Mouse (Mus musculus) midbrain, embryonic 14.5 days (tissue): Measurements from ENCODE around the gene Sqstm1. TPM values are rescaled to one million over a fixed set of nuclear protein-coding genes. Genes with fewer than 3 reads are reported as not detected.

Experiments used
- ATAC-seq: fragments of 200-750 bp; cut with Nextera tagmentation; 2 replicates; pipeline ENCODE4 v1.8.0; 2017; ENCODE audit warnings: moderate number of reproducible peaks, moderate library complexity; ENCODE audit not compliant: low FRiP score, low TSS enrichment
- DNase-seq: peaks from one replicate; pipeline ENCODE4 v3.0.0-alpha.2; 2015
- H3K27ac ChIP-seq: fragments of 300-500 bp; sonication (generic); replicated peaks from 2 replicates; pipeline ENCODE4 v1.5.1; 2014; ENCODE audit warnings: mild to moderate bottlenecking, low read depth, low read length, moderate library complexity
- H3K27me3 ChIP-seq: fragments of 300-500 bp; sonication (generic); 2 replicates; pipeline ENCODE4 v1.6.1; 2014; ENCODE audit warnings: low read length, control low read depth, mixed read lengths; ENCODE audit not compliant: control insufficient read depth, insufficient read depth
- H3K36me3 ChIP-seq: fragments of 300-500 bp; sonication (generic); 2 replicates; pipeline ENCODE4 v1.6.1; 2014; ENCODE audit warnings: low read length, control low read depth; ENCODE audit not compliant: control insufficient read depth, insufficient read depth
- H3K4me1 ChIP-seq: fragments of 300-500 bp; sonication (generic); 2 replicates; pipeline ENCODE4 v1.6.1; 2014; ENCODE audit warnings: mild to moderate bottlenecking, antibody characterized with exemption, low read length, control low read depth; ENCODE audit not compliant: control insufficient read depth, insufficient read depth
- H3K4me2 ChIP-seq: fragments of 300-500 bp; sonication (generic); 2 replicates; pipeline ENCODE4 v1.6.1; 2014; ENCODE audit warnings: mild to moderate bottlenecking, low read length, moderate library complexity
- H3K4me3 ChIP-seq: fragments of 300-500 bp; sonication (generic); replicated peaks from 2 replicates; pipeline ENCODE4 v1.5.1; 2014; ENCODE audit warnings: low read depth, low read length
- H3K9ac ChIP-seq: fragments of 300-500 bp; sonication (generic); replicated peaks from 2 replicates; pipeline ENCODE4 v1.6.1; 2014; ENCODE audit warnings: mild to moderate bottlenecking, low read length, moderate library complexity
- H3K9me3 ChIP-seq: fragments of 300-500 bp; sonication (generic); 2 replicates; pipeline ENCODE4 v1.6.1; 2016; ENCODE audit warnings: low read length, control low read depth, mixed read lengths; ENCODE audit not compliant: control insufficient read depth
- WGBS: fragments of 180-500 bp; shearing (Covaris S2); extraction: QIAGEN DNeasy Blood & Tissue Kit; methylation state at CpG from one replicate; pipeline ENCODE4 v1.1.7; 2014; 5-methylcytosine and 5-hydroxymethylcytosine counted together
- polyA plus RNA-seq: library from polyadenylated mRNA; unstranded; fragments of >200 nt; fragmentation: Nextera tagmentation; extraction: Ambion mirVana; gene quantifications from 2 replicates; pipeline ENCODE4 v1.2.1, GENCODE M21; 2014

Sqstm1 gene
- polyA plus RNA-seq, 1 experiment from 2014 or later: 312 TPM

GRCm38 (mm10) chr11:50194793-50195192 is 15.8 kb downstream of the Sqstm1 start:
- H3K4me2 ChIP-seq: no peak overlapping the region
- H3K9me3 ChIP-seq: no peaks in the 10 kb centered on the region
- H3K36me3 ChIP-seq: peaks cover 55% of the 10 kb centered on the region
- ATAC-seq: no peak
- no peaks in the 10 kb centered on the region for H3K27me3 ChIP-seq
- H3K4me3 ChIP-seq: no peak overlapping the region
- H3K4me1 ChIP-seq: no peaks in the 10 kb centered on the region
- no peak for DNase-seq
- H3K27ac ChIP-seq: no peak overlapping the region
- H3K9ac ChIP-seq: no peak overlapping the region
- WGBS: 90% methylated on average over 4 of the region's 4 CpGs

- H3K4me3 ChIP-seq: no peak overlapping the region
- no peaks in the 10 kb centered on the region for H3K27me3 ChIP-seq
- WGBS: 78% methylated on average over 7 of the region's 7 CpGs
- H3K9me3 ChIP-seq: no peaks in the 10 kb centered on the region
- no peak for DNase-seq
- no peak overlapping the region for H3K4me2 ChIP-seq
- peaks cover 50% of the 10 kb centered on the region for H3K36me3 ChIP-seq
- no peaks in the 10 kb centered on the region for H3K4me1 ChIP-seq
- no peak overlapping the region for H3K9ac ChIP-seq
- ATAC-seq: no peak
- H3K27ac ChIP-seq: no peak overlapping the region
Measured at GRCm38 (mm10) chr11:50194070-50194469, 16.6 kb downstream of the Sqstm1 start.

GRCm38 (mm10) chr11:50192278-50192677 is 18.3 kb downstream of the Sqstm1 start:
- Histone ChIP-seq H3K27ac (no peak overlapping the region), H3K4me1 (no peaks in the 10 kb centered on the region), H3K9ac (no peak overlapping the region), H3K4me2 (no peak overlapping the region), H3K4me3 (no peak overlapping the region), H3K9me3 (no peaks in the 10 kb centered on the region), H3K36me3 (peaks cover 44% of the 10 kb centered on the region), H3K27me3 (no peaks in the 10 kb centered on the region)
- ATAC-seq: no peak
- no peak for DNase-seq
- 91% methylated on average over 3 of the region's 3 CpGs for WGBS

DNA sequence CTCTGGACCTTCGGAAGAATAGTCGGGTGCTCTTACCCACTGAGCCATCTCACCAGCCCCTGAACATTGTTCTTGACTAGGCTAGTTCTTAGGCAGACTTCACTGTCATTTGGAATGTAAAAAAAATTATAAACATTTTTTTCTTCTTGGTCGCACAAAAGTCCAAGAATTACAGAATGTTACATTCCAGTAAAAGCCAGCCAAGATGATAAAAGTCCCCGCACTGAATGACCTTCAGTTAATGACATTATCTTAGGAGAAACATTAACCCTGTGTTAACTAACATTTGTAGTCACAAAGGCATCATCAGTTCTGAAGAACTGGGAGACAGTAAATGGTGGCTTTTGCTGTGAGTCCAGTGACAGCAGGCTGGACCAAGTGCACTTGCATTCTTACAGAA is 20.3 kb downstream of the Sqstm1 start:
- H3K27me3 ChIP-seq: no peaks in the 10 kb centered on the region
- ATAC-seq (no peak), DNase-seq (no peak)
- no peak overlapping the region for H3K4me3 ChIP-seq
- H3K36me3 ChIP-seq: peaks cover 42% of the 10 kb centered on the region
- 91% methylated on average over 4 of the region's 4 CpGs for WGBS
- H3K9ac ChIP-seq: no peak overlapping the region
- no peak overlapping the region for H3K4me2 ChIP-seq
- no peak overlapping the region for H3K27ac ChIP-seq
- H3K9me3 ChIP-seq: no peaks in the 10 kb centered on the region
- H3K4me1 ChIP-seq: no peaks in the 10 kb centered on the region

GRCm38 (mm10) chr11:50188682-50189081 is 21.9 kb downstream of the Sqstm1 start:
- DNase-seq: no peak
- no peak overlapping the region for H3K4me2 ChIP-seq
- 85% methylated on average over 7 of the region's 7 CpGs for WGBS
- H3K4me1 ChIP-seq: no peaks in the 10 kb centered on the region
- H3K9ac ChIP-seq: no peak overlapping the region
- H3K27me3 ChIP-seq: no peaks in the 10 kb centered on the region
- ATAC-seq: no peak
- H3K4me3 ChIP-seq: no peak overlapping the region
- no peak overlapping the region for H3K27ac ChIP-seq
- H3K9me3 ChIP-seq: no peaks in the 10 kb centered on the region
- H3K36me3 ChIP-seq: peaks cover 32% of the 10 kb centered on the region

- no peaks in the 10 kb centered on the region for H3K9me3 ChIP-seq
Measured at GRCm38 (mm10) chr11:50184788-50185187, 25.8 kb downstream of the Sqstm1 start.

GRCm38 (mm10) chr11:50182702-50183101 is 27.9 kb downstream of the Sqstm1 start:
- DNase-seq: no peak
- H3K36me3 ChIP-seq: peaks cover 50% of the 10 kb centered on the region

More at GRCm38 (mm10) chr11:50184788-50185187, 25.8 kb downstream of the Sqstm1 start:
- Histone ChIP-seq H3K27ac (no peak overlapping the region), H3K4me3 (no peak overlapping the region), H3K4me2 (no peak overlapping the region), H3K36me3 (peaks cover 40% of the 10 kb centered on the region), H3K4me1 (no peaks in the 10 kb centered on the region), H3K27me3 (no peaks in the 10 kb centered on the region), H3K9ac (no peak overlapping the region)
- WGBS: 93% methylated on average over 3 of the region's 3 CpGs
- no peak for ATAC-seq
- DNase-seq: no peak

GRCm38 (mm10) chr11:50180478-50181231 is 30.0 kb downstream of the Sqstm1 start:
- H3K9me3 ChIP-seq: no peaks in the 10 kb centered on the region
- no peak overlapping the region for H3K4me2 ChIP-seq
- DNase-seq (no peak), ATAC-seq (no peak)
- no peak overlapping the region for H3K9ac ChIP-seq
- no peaks in the 10 kb centered on the region for H3K27me3 ChIP-seq
- no peak overlapping the region for H3K4me3 ChIP-seq
- 83% methylated on average over 6 of the region's 6 CpGs for WGBS
- peaks cover 1% of the 10 kb centered on the region; the same call in 1 of the 2 replicates for H3K4me1 ChIP-seq
- no peak overlapping the region for H3K27ac ChIP-seq
- H3K36me3 ChIP-seq: peaks cover 51% of the 10 kb centered on the region

More at GRCm38 (mm10) chr11:50182702-50183101, 27.9 kb downstream of the Sqstm1 start:
- WGBS: 93% methylated on average over 4 of the region's 4 CpGs
- H3K4me3 ChIP-seq: no peak overlapping the region
- H3K27me3 ChIP-seq: no peaks in the 10 kb centered on the region
- ATAC-seq: no peak
- H3K27ac ChIP-seq: no peak overlapping the region
- H3K9ac ChIP-seq: no peak overlapping the region
- H3K4me1 ChIP-seq: no peaks in the 10 kb centered on the region
- H3K4me2 ChIP-seq: no peak overlapping the region
- no peaks in the 10 kb centered on the region for H3K9me3 ChIP-seq
